ENCODE assay signal across 8 mouse cellular contexts in the genomic region with DNA sequence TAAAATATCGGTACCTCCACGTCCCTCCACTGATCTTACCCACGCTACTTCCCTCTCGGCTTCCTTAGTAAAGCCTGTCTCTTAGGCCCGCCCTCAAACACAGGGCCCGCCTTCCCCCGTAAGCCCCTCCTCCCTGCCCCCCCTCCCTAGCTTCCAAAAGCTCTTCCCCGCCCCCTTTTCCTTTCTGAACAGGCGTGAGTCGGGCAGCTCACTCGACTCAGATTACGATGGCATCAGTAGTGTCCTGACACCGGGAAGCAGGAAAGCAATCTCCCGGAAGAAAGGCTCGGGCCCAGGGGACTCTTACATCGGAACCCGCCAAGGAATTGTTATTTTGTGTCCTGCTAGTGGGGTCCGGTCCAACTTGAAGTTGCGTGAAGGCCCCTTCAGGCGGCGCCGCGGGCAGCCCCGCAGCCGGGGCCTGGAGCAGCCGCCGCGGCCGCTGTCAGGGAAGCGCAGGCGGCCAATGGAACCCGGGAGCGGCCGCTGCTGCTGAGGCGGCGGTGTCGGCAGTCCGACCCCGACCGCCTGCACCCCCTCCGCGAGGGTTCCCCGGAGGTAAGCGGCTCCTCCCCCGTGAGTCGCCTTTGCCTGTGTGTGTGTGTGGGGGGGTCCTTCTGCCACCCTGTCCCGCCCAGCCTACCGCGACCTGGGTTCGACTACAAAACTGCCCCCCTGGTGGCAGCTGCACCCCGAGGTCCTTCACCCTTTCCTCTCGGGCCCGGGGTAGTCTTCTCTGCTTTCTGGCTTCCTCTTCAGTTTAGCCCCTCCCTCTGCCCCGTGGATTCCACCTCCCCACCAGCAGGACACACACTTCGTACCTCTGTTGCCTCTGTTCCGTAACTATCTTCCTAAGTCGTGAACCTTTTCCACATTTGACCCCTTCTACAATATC. TPM values are rescaled to one million over a fixed set of nuclear protein-coding genes. Genes with fewer than 3 reads are reported as not detected.
A peak's percentile ranks its signal among the peaks of the same experiment; 100 is the strongest.
DNase-seq lines count a peak whose midpoint lies in the region; ATAC-seq and TF ChIP-seq lines count a peak whose summit lies in the region.

A gene (plus strand): TSS at position 204 of the 895 bp plus-strand sequence.

- WGBS in forebrain, embryonic 11.5 days, result under 1% methylated on average over 57 of the region's 57 CpGs
- WGBS in heart, embryonic 16.5 days, result under 1% methylated on average over 57 of the region's 57 CpGs
- under 1% methylated on average over 50 of the region's 57 CpGs for WGBS in liver, embryonic 15.5 days (ENCODE audit: insufficient replicate concordance)
- WGBS in neural tube, embryonic 12.5 days, result under 1% methylated on average over 56 of the region's 57 CpGs

- no peak for TF ChIP-seq RAD21 in CH12.LX (IDR thresholded peaks at IDR 0.05; ENCODE audit: low read depth, low read length)

- DNase-seq in CH12.LX (ENCODE audit: extremely low read depth), result peak; percentile 95
- DNase-seq in c-Kit-positive CD71-positive TER-119-negative erythroid progenitor cells, embryonic 14.5 days (ENCODE audit: low read depth), result peak; percentile 91
- peak; percentile 94 for DNase-seq in forebrain, embryonic 11.5 days (ENCODE audit: low spot score)
- DNase-seq in kidney, postnatal 36 days, result peak; percentile 89 to 92
- DNase-seq in telencephalon, adult 2 months (ENCODE audit: low read depth, low spot score), result peak; percentile 96

- TF ChIP-seq CTCF in CH12.LX (conservative IDR thresholded peaks at IDR 0.05 in 1 of 2, IDR thresholded peaks at IDR 0.05 in 1 of 2; ENCODE audit: low read depth in 2 of 2, low read length in 2 of 2), result peak in 1 of 2 experiments; percentile 6; a peak in 1 of 4 replicates

- peak; percentile 93 for ATAC-seq in forebrain, embryonic 11.5 days (replicated peaks; ENCODE audit: low FRiP score)
- ATAC-seq in heart, embryonic 16.5 days (replicated peaks; ENCODE audit: extremely low read depth, insufficient read depth, low FRiP score), result peak; percentile 92
- ATAC-seq in liver, embryonic 15.5 days (ENCODE audit: insufficient read depth), result peak; percentile 94
- peak; percentile 97 for ATAC-seq in neural tube, embryonic 12.5 days (ENCODE audit: low FRiP score, low read depth)

- H3K9me3 ChIP-seq in CH12.LX (replicated peaks; ENCODE audit: low read length), result no peaks in the 10 kb centered on the region
- H3K9me3 ChIP-seq in forebrain, embryonic 11.5 days (ENCODE audit: control insufficient read depth, low read length), result no peaks in the 10 kb centered on the region
- H3K9me3 ChIP-seq in heart, embryonic 16.5 days (replicated peaks; ENCODE audit: control insufficient read depth, low read length), result no peaks in the 10 kb centered on the region
- no peaks in the 10 kb centered on the region for H3K9me3 ChIP-seq in liver, embryonic 15.5 days (replicated peaks)
- H3K9me3 ChIP-seq in neural tube, embryonic 12.5 days, result no peaks in the 10 kb centered on the region

- no peaks in the 10 kb centered on the region for H3K27me3 ChIP-seq in CH12.LX (replicated peaks)
- no peaks in the 10 kb centered on the region for H3K27me3 ChIP-seq in forebrain, embryonic 11.5 days (ENCODE audit: control insufficient read depth, insufficient read depth, low read length)
- no peaks in the 10 kb centered on the region for H3K27me3 ChIP-seq in heart, embryonic 16.5 days (ENCODE audit: control insufficient read depth, insufficient read depth, low read length)
- no peaks in the 10 kb centered on the region for H3K27me3 ChIP-seq in liver, embryonic 15.5 days
- no peaks in the 10 kb centered on the region for H3K27me3 ChIP-seq in neural tube, embryonic 12.5 days (replicated peaks)

- peak within 1 kb of the TSS; percentile 48 for H3K27ac ChIP-seq in CH12.LX (ENCODE audit: insufficient read depth, low read depth)
- peak within 1 kb of the TSS; percentile 32; the same call in 1 of the 2 replicates for H3K27ac ChIP-seq in forebrain, embryonic 11.5 days (ENCODE audit: low read depth, low read length)
- peak within 1 kb of the TSS; percentile 94 for H3K27ac ChIP-seq in heart, embryonic 16.5 days (ENCODE audit: low read length)
- H3K27ac ChIP-seq in liver, embryonic 15.5 days (replicated peaks), result peak within 1 kb of the TSS; percentile 91
- H3K27ac ChIP-seq in neural tube, embryonic 12.5 days, result peak within 1 kb of the TSS; percentile 15

- H3K4me2 ChIP-seq in CH12.LX (ENCODE audit: insufficient read depth, low read depth, poor library complexity, severe bottlenecking), result peak within 1 kb of the TSS; percentile 96
- H3K4me2 ChIP-seq in forebrain, embryonic 11.5 days (ENCODE audit: low read depth, low read length, severe bottlenecking), result peak within 1 kb of the TSS; percentile 78
- peak within 1 kb of the TSS; percentile 84 for H3K4me2 ChIP-seq in heart, embryonic 16.5 days (ENCODE audit: low read depth, low read length)
- H3K4me2 ChIP-seq in liver, embryonic 15.5 days, result peak within 1 kb of the TSS; percentile 89
- peak within 1 kb of the TSS; percentile 80 for H3K4me2 ChIP-seq in neural tube, embryonic 12.5 days (replicated peaks)

- H3K4me3 ChIP-seq in CH12.LX (replicated peaks in 1 of 3; ENCODE audit: low read depth in 2 of 3, low read length in 2 of 3, poor library complexity in 1 of 3), result peak within 1 kb of the TSS; percentile 89 to 99 (median 95)
- peak within 1 kb of the TSS; percentile 82 for H3K4me3 ChIP-seq in forebrain, embryonic 11.5 days (ENCODE audit: low read depth, low read length)
- H3K4me3 ChIP-seq in heart, embryonic 16.5 days (ENCODE audit: low read length), result peak within 1 kb of the TSS; percentile 65
- peak within 1 kb of the TSS; percentile 99 for H3K4me3 ChIP-seq in liver, embryonic 15.5 days (replicated peaks)
- H3K4me3 ChIP-seq in neural tube, embryonic 12.5 days, result peak within 1 kb of the TSS; percentile 83

- H3K9ac ChIP-seq in CH12.LX (ENCODE audit: insufficient read depth, low read depth), result peak within 1 kb of the TSS; percentile 99
- peak within 1 kb of the TSS; percentile 92 for H3K9ac ChIP-seq in forebrain, embryonic 11.5 days (ENCODE audit: low read length)
- H3K9ac ChIP-seq in heart, embryonic 16.5 days (ENCODE audit: low read length), result peak within 1 kb of the TSS; percentile 79
- H3K9ac ChIP-seq in liver, embryonic 15.5 days, result peak within 1 kb of the TSS; percentile 96
- H3K9ac ChIP-seq in neural tube, embryonic 12.5 days, result peak within 1 kb of the TSS; percentile 93

- dilution Hi-C loops in CH12.LX (cut with MboI; ENCODE audit: extremely low pct_ligation_motif_present, extremely low pct_unique_long_range_greater_than_20kb, low sequenced_read_pairs), result no loop called here

- TF ChIP-seq EP300 in CH12.LX (IDR thresholded peaks at IDR 0.05; ENCODE audit: low read length), result no peak

- TF ChIP-seq POLR2A in CH12.LX (IDR thresholded peaks at IDR 0.05; ENCODE audit: low read depth, low read length), result peak; percentile 81

- H3K79me2 ChIP-seq in CH12.LX (replicated peaks; ENCODE audit: control insufficient read depth, extremely low read depth, insufficient read depth, poor library complexity, severe bottlenecking), result peaks cover 11% of the 10 kb centered on the region

- peaks cover 0 to 35% of the 10 kb centered on the region in 2 experiments for H3K36me3 ChIP-seq in CH12.LX (replicated peaks in 1 of 2; ENCODE audit: control insufficient read depth in 1 of 2, insufficient read depth in 1 of 2, low read length in 1 of 2)
- H3K36me3 ChIP-seq in forebrain, embryonic 11.5 days (ENCODE audit: control insufficient read depth, insufficient read depth, low read length), result no peaks in the 10 kb centered on the region; the same call in 1 of the 2 replicates
- peaks cover 8% of the 10 kb centered on the region for H3K36me3 ChIP-seq in heart, embryonic 16.5 days (ENCODE audit: control insufficient read depth, insufficient read depth)
- H3K36me3 ChIP-seq in liver, embryonic 15.5 days (replicated peaks), result peaks cover 10% of the 10 kb centered on the region; the same call in 1 of the 2 replicates
- H3K36me3 ChIP-seq in neural tube, embryonic 12.5 days, result peaks cover 7% of the 10 kb centered on the region; the same call in 1 of the 2 replicates

- peaks cover 3 to 60% of the 10 kb centered on the region in 2 experiments; a peak in 3 of 4 replicates for H3K4me1 ChIP-seq in CH12.LX (ENCODE audit: control insufficient read depth in 1 of 2, insufficient read depth in 2 of 2)
- H3K4me1 ChIP-seq in forebrain, embryonic 11.5 days (replicated peaks; ENCODE audit: control insufficient read depth, insufficient read depth, low read length), result no peaks in the 10 kb centered on the region; the same call in 1 of the 2 replicates
- H3K4me1 ChIP-seq in heart, embryonic 16.5 days (ENCODE audit: control insufficient read depth, insufficient read depth, low read length), result peaks cover 13% of the 10 kb centered on the region
- H3K4me1 ChIP-seq in liver, embryonic 15.5 days (replicated peaks), result peaks cover 41% of the 10 kb centered on the region
- H3K4me1 ChIP-seq in neural tube, embryonic 12.5 days, result peaks cover 17% of the 10 kb centered on the region

- in situ Hi-C loops in CH12.LX (cut with MboI; ENCODE audit: low pct_ligation_motif_present, low pct_unique_long_range_greater_than_20kb, low sequenced_read_pairs), result no loop called here

TF ChIP-seq in CH12.LX, 34 proteins besides CTCF, POLR2A, EP300 and RAD21 (continues in another document):
- TF ChIP-seq MEF2A (IDR thresholded peaks at IDR 0.05; ENCODE audit: borderline replicate concordance, low read depth, low read length) (peak; percentile 14; the same call in 1 of the 2 replicates), UBTF (IDR thresholded peaks at IDR 0.05; ENCODE audit: low read depth, low read length) (0 out of 2 replicates have a peak, but pooled peaks have one; percentile 80), IRF4 (IDR thresholded peaks at IDR 0.05; ENCODE audit: low read depth, low read length) (peak; percentile 19; the same call in 1 of the 2 replicates), ETS1 (conservative IDR thresholded peaks at IDR 0.05; ENCODE audit: low read depth, low read length) (no peak), SIN3A (IDR thresholded peaks at IDR 0.05; ENCODE audit: low read length) (peak; percentile 77), CHD2 (IDR thresholded peaks at IDR 0.05; ENCODE audit: low read length) (peak; percentile 48; the same call in 1 of the 2 replicates), MAFK (IDR thresholded peaks at IDR 0.05; ENCODE audit: insufficient replicate concordance, low read length) (no peak), MAX (IDR thresholded peaks at IDR 0.05; ENCODE audit: low read length) (peak; percentile 98), SMC3 (IDR thresholded peaks at IDR 0.05; ENCODE audit: low read depth, low read length) (no peak), HCFC1 (IDR thresholded peaks at IDR 0.05; ENCODE audit: low read depth, low read length) (peak; percentile 74)

RNA-seq across cellular contexts. Expression of the gene that starts here (rescaled TPM):
- 39.2 and 44.7 TPM in 2 replicates for total RNA-seq in CH12.LX (2012; rRNA removed)
- 21.2 and 24.0 TPM in 2 replicates for total RNA-seq in CH12.LX (2014; rRNA removed)
- polyA plus RNA-seq in CH12.LX (2012; ENCODE audit: insufficient read length, low read depth), result 30.7 and 31.3 TPM in 2 replicates
- polyA plus RNA-seq in forebrain, embryonic 11.5 days (2014; fragmentation: Nextera tagmentation; extraction: Ambion mirVana), result 23.1 and 23.9 TPM in 2 replicates
- 15.1 and 20.1 TPM in 2 replicates for polyA plus RNA-seq in heart, embryonic 16.5 days (2015; fragmentation: Nextera tagmentation; extraction: Ambion mirVana)
- 8.7 and 10.3 TPM in 2 replicates for polyA plus RNA-seq in liver, embryonic 15.5 days (2015; fragmentation: Nextera tagmentation; extraction: Ambion mirVana)
- 20.1 and 23.0 TPM in 2 replicates for polyA plus RNA-seq in neural tube, embryonic 12.5 days (2016; fragmentation: Nextera tagmentation; extraction: Ambion mirVana)

Comparison
In these comparisons a context has a peak if more than half of its experiments do, and no peak if none do; other contexts are left out.
1. Peak in every context shown above with its lines: DNase-seq, ATAC-seq, H3K4me3 ChIP-seq and H3K27ac ChIP-seq.
2. H3K27ac ChIP-seq: peak in every context shown above with its lines; median percentile 94 in heart, embryonic 16.5 days; 91 in liver, embryonic 15.5 days; 48 in CH12.LX; 32 in forebrain, embryonic 11.5 days; 15 in neural tube, embryonic 12.5 days.